Mouse (Mus musculus) mammary gland, adult 2 months (tissue): ENCODE measurements around the gene Kif14. TPM values are rescaled to one million over a fixed set of nuclear protein-coding genes. Genes with fewer than 3 reads are reported as not detected.

ENCODE experiments used
- polyA plus RNA-seq: library from polyadenylated mRNA; depleted of rRNA; stranded (reverse); fragments of >200 nt; gene quantifications from 2 replicates; pipeline ENCODE4 v1.2.3, GENCODE M21; 2012; ENCODE audit warnings: low replicate concordance; rRNA removed

The Kif14 gene
- polyA plus RNA-seq = 0.12 and 0.27 TPM in 2 replicates

GRCm38 (mm10) chr1:136466143-136466811, at the start of gene Kif14:
Gene Kif14, plus strand, starts transcription at chr1:136466343.

Other genes starting within 250 kb of the Kif14 start
- 3.4 and 4.7 TPM in 2 replicates for gene Inava, start 232.1 kb upstream of the Kif14 start, polyA plus RNA-seq
- gene Gpr25, start 205.5 kb upstream of the Kif14 start, polyA plus RNA-seq = 0.26 and 1.9 TPM in 2 replicates
- gene Camsap2, start 120.2 kb upstream of the Kif14 start, polyA plus RNA-seq = 6.6 and 18.3 TPM in 2 replicates
- gene Ddx59, start 51.1 kb upstream of the Kif14 start, polyA plus RNA-seq = 2.2 and 4.7 TPM in 2 replicates
- 2.3 and 2.7 TPM in 2 replicates for gene Zfp281, start 158.6 kb downstream of the Kif14 start, polyA plus RNA-seq